Mouse (Mus musculus) megakaryocyte, embryonic 14.5 days (primary cell): Measurements from ENCODE around the gene Prph. TPM values are rescaled to one million over a fixed set of nuclear protein-coding genes. Genes with fewer than 3 reads are reported as not detected.
"Not testable (repeated sequence)": the region's sequence is repeated elsewhere in the genome, so short reads cannot be mapped to it uniquely, and the experiment has no call there.

ENCODE experiments used
- H3K27me3 ChIP-seq: replicated peaks from 2 replicates; pipeline ENCODE3; 2012; ENCODE audit warnings: inconsistent platforms
- H3K36me3 ChIP-seq: replicated peaks from 2 replicates; pipeline ENCODE3; 2012; ENCODE audit warnings: low read length, inconsistent platforms, mixed read lengths
- H3K4me1 ChIP-seq: 2 replicates; pipeline ENCODE4 v1.6.1; 2012; ENCODE audit warnings: inconsistent platforms
- H3K4me3 ChIP-seq: replicated peaks from 2 replicates; pipeline ENCODE3; 2012; ENCODE audit warnings: moderate library complexity, mild to moderate bottlenecking, inconsistent platforms
- H3K9me3 ChIP-seq: 2 replicates; pipeline ENCODE4 v1.6.1; 2012; ENCODE audit warnings: inconsistent platforms
- FLI1 ChIP-seq: IDR thresholded peaks from 2 replicates; pipeline ENCODE4 v1.6.1; 2012; ENCODE audit warnings: low read length, inconsistent platforms, mixed read lengths
- GATA1 ChIP-seq: IDR thresholded peaks from 3 replicates; pipeline ENCODE4 v1.6.1; 2012; ENCODE audit warnings: mixed read lengths, low read length, inconsistent platforms, borderline replicate concordance
- polyA plus RNA-seq: library from polyadenylated mRNA; stranded (reverse); fragments of >175 nt; gene quantifications from 2 replicates; pipeline ENCODE4 v1.2.3, GENCODE M21; 2012; ENCODE audit warnings: low replicate concordance; ENCODE audit not compliant: insufficient read depth

Prph gene
- polyA plus RNA-seq, 1 experiment, result not detected

- Histone ChIP-seq H3K9me3 (peaks cover 9% of the 10 kb centered on the region), H3K36me3 (peaks cover 31% of the 10 kb centered on the region), H3K4me3 (no peak overlapping the region), H3K4me1 (peaks cover 40% of the 10 kb centered on the region), H3K27me3 (peaks cover 17% of the 10 kb centered on the region)
- TF ChIP-seq GATA1, result no peak
- no peak for TF ChIP-seq FLI1
Observed at GRCm38 (mm10) chr15:99040920-99041856, 13.8 kb upstream of the Prph start.

GRCm38 (mm10) chr15:99042334-99042733, 12.6 kb upstream of the Prph start:
- no peak for TF ChIP-seq FLI1
- TF ChIP-seq GATA1, result no peak
- Histone ChIP-seq H3K4me3 (no peak overlapping the region), H3K4me1 (peaks cover 38% of the 10 kb centered on the region), H3K36me3 (peaks cover 24% of the 10 kb centered on the region), H3K9me3 (peaks cover 9% of the 10 kb centered on the region), H3K27me3 (peaks cover 22% of the 10 kb centered on the region)

- peaks cover 9% of the 10 kb centered on the region for H3K9me3 ChIP-seq
- peaks cover 24% of the 10 kb centered on the region for H3K27me3 ChIP-seq
- H3K4me1 ChIP-seq, result peaks cover 30% of the 10 kb centered on the region
- peaks cover 5% of the 10 kb centered on the region for H3K36me3 ChIP-seq
- TF ChIP-seq GATA1 (no peak), FLI1 (no peak)
- H3K4me3 ChIP-seq, result no peak overlapping the region
Observed at GRCm38 (mm10) chr15:99044854-99045253, 10.1 kb upstream of the Prph start.

GRCm38 (mm10) chr15:99045734-99046133, 9.2 kb upstream of the Prph start:
- not testable (repeated sequence) for H3K36me3 ChIP-seq, H3K4me3 ChIP-seq, H3K9me3 ChIP-seq
- Histone ChIP-seq H3K27me3 (peaks cover 27% of the 10 kb centered on the region), H3K4me1 (peaks cover 30% of the 10 kb centered on the region)

- Histone ChIP-seq H3K27me3 (peaks cover 47% of the 10 kb centered on the region), H3K4me1 (peaks cover 36% of the 10 kb centered on the region), H3K9me3 (peaks cover 2% of the 10 kb centered on the region), H3K4me3 (peak overlapping the region; percentile 75), H3K36me3 (no peaks in the 10 kb centered on the region)
- no peak for TF ChIP-seq GATA1
- TF ChIP-seq FLI1, result no peak
Observed at GRCm38 (mm10) chr15:99049473-99050253, 5.3 kb upstream of the Prph start.

DNA sequence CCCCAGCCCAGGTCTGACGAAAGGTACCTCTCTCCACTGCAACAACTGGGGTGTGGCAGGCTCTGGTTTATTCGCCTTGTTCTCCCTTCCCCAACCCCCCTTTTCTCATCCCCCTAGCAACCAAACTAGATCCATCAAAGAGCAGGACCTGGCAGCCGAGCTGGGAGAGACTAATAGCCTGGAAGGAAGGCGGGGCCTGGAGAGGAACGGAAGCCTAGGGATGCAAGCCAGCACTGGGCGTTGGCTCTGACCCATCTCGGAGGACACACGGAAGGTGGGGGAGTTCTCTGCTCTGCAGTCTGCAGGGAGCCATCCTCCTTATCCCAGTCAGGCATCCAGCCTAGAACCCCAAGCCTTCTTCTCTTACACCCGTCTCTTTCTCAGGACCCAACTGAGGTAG, 1.6 kb upstream of the Prph start:
- peaks cover 55% of the 10 kb centered on the region for H3K4me1 ChIP-seq
- no peak overlapping the region for H3K4me3 ChIP-seq
- H3K36me3 ChIP-seq, result no peaks in the 10 kb centered on the region
- TF ChIP-seq GATA1, result no peak
- no peak for TF ChIP-seq FLI1
- no peaks in the 10 kb centered on the region for H3K9me3 ChIP-seq
- H3K27me3 ChIP-seq, result peaks cover 76% of the 10 kb centered on the region

GRCm38 (mm10) chr15:99055511-99055961, 562 bp downstream of the Prph start:
- peaks cover 8% of the 10 kb centered on the region for H3K9me3 ChIP-seq
- peaks cover 40% of the 10 kb centered on the region for H3K4me1 ChIP-seq
- no peak for TF ChIP-seq GATA1
- no peak for TF ChIP-seq FLI1
- H3K4me3 ChIP-seq, result peak overlapping the region; percentile 87
- peaks cover 93% of the 10 kb centered on the region for H3K27me3 ChIP-seq
- H3K36me3 ChIP-seq, result no peaks in the 10 kb centered on the region

- peak overlapping the region; percentile 87 for H3K4me3 ChIP-seq
- H3K9me3 ChIP-seq, result peaks cover 8% of the 10 kb centered on the region
- peaks cover 93% of the 10 kb centered on the region for H3K27me3 ChIP-seq
- H3K4me1 ChIP-seq, result peaks cover 36% of the 10 kb centered on the region
- TF ChIP-seq FLI1 (no peak), GATA1 (no peak)
- H3K36me3 ChIP-seq, result no peaks in the 10 kb centered on the region
Observed at GRCm38 (mm10) chr15:99056332-99056731, 1.4 kb downstream of the Prph start.

DNA sequence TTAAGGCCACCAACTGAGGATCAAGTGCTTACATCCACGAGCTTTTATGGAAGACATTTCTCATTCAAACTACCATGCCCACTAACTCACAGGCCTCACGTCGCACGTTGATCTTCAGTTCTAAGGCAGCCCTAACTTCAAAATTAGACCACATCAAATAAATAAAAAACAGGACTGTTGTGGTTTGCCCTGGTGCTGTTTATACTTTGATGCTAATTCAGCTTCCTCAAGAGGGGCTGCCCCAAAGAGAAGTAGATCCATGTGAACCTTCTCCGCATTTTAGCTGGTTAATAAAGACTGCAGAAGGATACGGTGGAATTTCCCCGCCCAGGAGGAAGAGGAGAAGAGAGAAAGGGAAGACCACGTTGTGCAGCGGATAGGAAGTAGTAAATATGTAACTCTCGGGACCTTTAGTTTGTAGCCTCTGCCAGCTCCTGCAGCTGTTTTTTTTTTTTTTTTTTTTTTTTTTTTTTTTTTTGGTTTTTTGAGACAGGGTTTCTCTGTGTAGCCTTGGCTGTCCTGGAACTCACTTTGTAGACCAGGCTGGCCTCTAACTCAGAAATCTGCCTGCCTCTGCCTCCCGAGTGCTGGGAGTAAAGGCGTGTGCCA, 10.7 kb downstream of the Prph start:
- Histone ChIP-seq H3K4me1 (no peaks in the 10 kb centered on the region), H3K27me3 (peaks cover 60% of the 10 kb centered on the region), H3K36me3 (no peaks in the 10 kb centered on the region), H3K4me3 (no peak overlapping the region), H3K9me3 (no peaks in the 10 kb centered on the region)
- TF ChIP-seq FLI1 (no peak), GATA1 (no peak)
